Mouse (Mus musculus): Measurements from ENCODE around the gene Alg9.

DNA sequence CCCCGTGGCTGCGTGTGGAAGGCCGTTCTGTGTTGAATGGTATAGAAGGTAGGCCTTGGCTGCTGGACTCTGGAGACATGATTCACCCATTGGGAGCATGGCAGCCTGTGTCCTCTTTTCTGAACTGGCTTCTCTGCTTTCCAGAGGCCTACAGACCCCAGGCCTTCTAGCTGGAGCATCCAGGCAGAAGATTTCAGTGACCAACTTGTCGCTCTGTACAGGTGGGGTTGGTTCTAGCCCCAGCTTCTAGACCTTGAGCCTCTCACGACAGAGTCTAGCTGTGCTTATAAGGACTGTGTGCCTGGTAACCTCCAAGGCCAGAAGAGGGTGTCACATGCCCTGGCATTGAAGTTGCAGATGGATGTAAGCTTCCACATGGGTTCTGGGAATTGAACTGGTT is 56.7 kb downstream of the Alg9 start:
- TF ChIP-seq CTCF (IDR thresholded peaks at IDR 0.05; ENCODE audit: low read depth, low read length) (no peak), POLR2A (IDR thresholded peaks at IDR 0.05; ENCODE audit: extremely low read depth, insufficient read depth, low read length) (no peak)

Data from liver, adult 2 months (tissue).